Mouse (Mus musculus): ENCODE results near the gene Phf21a.

Phf21a gene

GRCm38 (mm10) chr2:92391116-92391515 lies 298.2 kb downstream of the Phf21a start:
- TF ChIP-seq GATA4 (IDR thresholded peaks at IDR 0.05; ENCODE audit: insufficient replicate concordance, low read length): no peak

- no peak for TF ChIP-seq GATA4 (IDR thresholded peaks at IDR 0.05; ENCODE audit: insufficient replicate concordance, low read length)
Measured at GRCm38 (mm10) chr2:92391703-92392317, 298.9 kb downstream of the Phf21a start.

- no peak for TF ChIP-seq GATA4 (IDR thresholded peaks at IDR 0.05; ENCODE audit: insufficient replicate concordance, low read length)
Measured at GRCm38 (mm10) chr2:92392318-92393264, 299.7 kb downstream of the Phf21a start.

GRCm38 (mm10) chr2:92395535-92395934 lies 302.6 kb downstream of the Phf21a start:
- no peak for TF ChIP-seq GATA4 (IDR thresholded peaks at IDR 0.05; ENCODE audit: insufficient replicate concordance, low read length)

GRCm38 (mm10) chr2:92397436-92397835 lies 304.5 kb downstream of the Phf21a start:
- no peak for TF ChIP-seq GATA4 (IDR thresholded peaks at IDR 0.05; ENCODE audit: insufficient replicate concordance, low read length)

- no peak for TF ChIP-seq GATA4 (IDR thresholded peaks at IDR 0.05; ENCODE audit: insufficient replicate concordance, low read length)
Measured at GRCm38 (mm10) chr2:92400682-92401081, 307.8 kb downstream of the Phf21a start.

GRCm38 (mm10) chr2:92401091-92401561 lies 308.2 kb downstream of the Phf21a start, which contains the start of gene Mapk8ip1:
Gene Mapk8ip1, minus strand, starts transcription at chr2:92401263.
- TF ChIP-seq GATA4 (IDR thresholded peaks at IDR 0.05; ENCODE audit: insufficient replicate concordance, low read length): no peak

GRCm38 (mm10) chr2:92402591-92403326 lies 309.8 kb downstream of the Phf21a start:
- no peak for TF ChIP-seq GATA4 (IDR thresholded peaks at IDR 0.05; ENCODE audit: insufficient replicate concordance, low read length)

- TF ChIP-seq GATA4 (IDR thresholded peaks at IDR 0.05; ENCODE audit: insufficient replicate concordance, low read length): no peak
Measured at GRCm38 (mm10) chr2:92403776-92404319, 310.9 kb downstream of the Phf21a start.

- no peak for TF ChIP-seq GATA4 (IDR thresholded peaks at IDR 0.05; ENCODE audit: insufficient replicate concordance, low read length)
Measured at GRCm38 (mm10) chr2:92404737-92405136, 311.8 kb downstream of the Phf21a start.

- TF ChIP-seq GATA4 (IDR thresholded peaks at IDR 0.05; ENCODE audit: insufficient replicate concordance, low read length): no peak
Measured at GRCm38 (mm10) chr2:92405687-92406086, 312.8 kb downstream of the Phf21a start.

- no peak for TF ChIP-seq GATA4 (IDR thresholded peaks at IDR 0.05; ENCODE audit: insufficient replicate concordance, low read length)
Measured at GRCm38 (mm10) chr2:92408309-92409045, 315.6 kb downstream of the Phf21a start.

- no peak for TF ChIP-seq GATA4 (IDR thresholded peaks at IDR 0.05; ENCODE audit: insufficient replicate concordance, low read length)
Measured at GRCm38 (mm10) chr2:92411705-92412104, 318.8 kb downstream of the Phf21a start.

All from liver, adult (tissue).